Mouse (Mus musculus) liver, embryonic 14 days (tissue): ENCODE data around the gene Gm2956. TPM values are rescaled to one million over a fixed set of nuclear protein-coding genes. Genes with fewer than 3 reads are reported as not detected.

Source experiments
- polyA plus RNA-seq: library from polyadenylated mRNA; depleted of rRNA; stranded (reverse); fragments of >200 nt; gene quantifications from 2 replicates; pipeline ENCODE4 v1.2.3, GENCODE M21; 2012; rRNA removed

Gene Gm2956
- polyA plus RNA-seq = not detected in 2 replicates

DNA sequence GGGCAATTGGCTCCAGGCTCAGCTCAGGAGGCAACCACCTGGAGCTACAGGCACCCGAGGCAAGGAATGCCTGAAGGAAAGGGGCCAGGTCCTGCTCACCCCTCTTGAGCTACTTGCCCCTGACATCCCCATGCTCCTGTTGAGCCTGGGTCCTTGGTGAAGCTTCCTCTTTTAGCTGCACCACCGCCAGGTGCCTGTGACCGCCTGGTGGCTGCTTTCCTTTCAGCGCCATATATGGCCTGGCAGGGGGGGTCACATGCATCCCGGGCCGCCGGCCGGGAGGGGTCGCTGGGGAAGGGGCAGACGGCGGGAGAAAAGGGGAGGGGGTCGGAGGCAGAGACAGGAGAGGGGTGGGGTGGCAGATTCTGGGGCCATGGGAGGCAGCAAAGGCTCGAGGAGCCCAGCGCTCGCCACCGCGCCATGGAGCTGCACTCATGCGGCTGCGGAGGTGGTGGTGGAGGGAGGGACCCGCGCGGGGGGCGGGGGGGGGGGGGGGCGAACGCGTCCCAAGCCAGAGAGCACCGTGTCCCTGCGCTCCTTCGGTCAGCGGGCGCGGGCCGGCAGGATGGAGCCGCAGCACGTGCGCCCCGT lies at the start of gene Gm2956:
Gene Gm2956, plus strand, starts transcription at position 541 of the 591 bp plus-strand sequence.

DNA sequence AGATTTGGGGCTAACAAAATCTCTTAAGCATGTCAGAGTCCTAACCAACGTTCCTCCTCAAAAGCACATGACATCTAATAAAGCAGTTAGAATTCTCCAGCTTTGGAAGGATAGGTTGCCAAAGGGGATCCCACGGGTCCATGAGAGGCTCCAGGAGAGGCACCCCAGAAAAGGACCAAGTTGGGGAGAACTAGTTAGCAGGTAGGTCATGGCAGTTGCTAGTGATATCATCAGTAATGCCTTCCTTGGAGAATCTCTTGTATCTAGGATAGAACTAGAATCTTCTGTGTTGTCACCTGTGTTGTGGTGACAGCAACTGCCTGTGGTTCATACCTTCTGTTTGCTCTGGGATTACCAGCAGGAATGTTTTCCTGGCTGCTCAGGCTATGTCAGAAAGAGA lies 62.4 kb downstream of the Gm2956 start, which contains the start of gene Gm10413:
Gene Gm10413, plus strand, starts transcription at position 301 of the 400 bp plus-strand sequence.

Other genes with a start within 250 kb of the Gm2956 start
- gene Gm10340, start 198.6 kb upstream of the Gm2956 start, polyA plus RNA-seq = not detected in 2 replicates
- not detected in 2 replicates for gene Gm5795, start 144.4 kb upstream of the Gm2956 start, polyA plus RNA-seq
- 0.07 and 0.20 TPM in 2 replicates for gene D830030K20Rik, start 124.1 kb upstream of the Gm2956 start, polyA plus RNA-seq
- not detected in 2 replicates for gene Gm10413, start 62.5 kb downstream of the Gm2956 start, polyA plus RNA-seq
- gene Gm10409, start 80.0 kb downstream of the Gm2956 start, polyA plus RNA-seq = 0.01 and 0.02 TPM in 2 replicates
- gene Gm3005, start 95.5 kb downstream of the Gm2956 start, polyA plus RNA-seq = 0.07 TPM in 1 of 2 replicates, not detected in the other
- not detected in 2 replicates for gene Gm10408, start 116.8 kb downstream of the Gm2956 start, polyA plus RNA-seq